Mouse (Mus musculus) lung, postnatal 10 days (tissue): ENCODE results near the gene Lactb.
A peak's percentile ranks its signal among the peaks of the same experiment; 100 is the strongest.
"Not testable (repeated sequence)": the region's sequence is repeated elsewhere in the genome, so short reads cannot be mapped to it uniquely, and the experiment has no call there.

Source experiments
- DNase-seq: peaks from one replicate; pipeline ENCODE4 v3.0.0; 2021

Gene Lactb

GRCm38 (mm10) chr9:66918672-66919330, 56.5 kb downstream of the Lactb start:
- DNase-seq, result no peak

GRCm38 (mm10) chr9:66917892-66918255, 57.4 kb downstream of the Lactb start:
- no peak for DNase-seq

GRCm38 (mm10) chr9:66917216-66917891, 57.9 kb downstream of the Lactb start:
- DNase-seq, result no peak

- DNase-seq, result no peak
Observed at GRCm38 (mm10) chr9:66915869-66916785, 59.2 kb downstream of the Lactb start.

GRCm38 (mm10) chr9:66915401-66915800, 59.9 kb downstream of the Lactb start:
- peak; percentile 51 for DNase-seq

GRCm38 (mm10) chr9:66914540-66914939, 60.7 kb downstream of the Lactb start:
- no peak for DNase-seq

GRCm38 (mm10) chr9:66913254-66913934, 61.9 kb downstream of the Lactb start:
- not testable (repeated sequence) for DNase-seq

- no peak for DNase-seq
Observed at GRCm38 (mm10) chr9:66912304-66912703, 63.0 kb downstream of the Lactb start.

GRCm38 (mm10) chr9:66910677-66911076, 64.6 kb downstream of the Lactb start:
- DNase-seq, result no peak

- DNase-seq, result no peak
Observed at GRCm38 (mm10) chr9:66909922-66910321, 65.4 kb downstream of the Lactb start.

GRCm38 (mm10) chr9:66907746-66908397, 67.4 kb downstream of the Lactb start:
- DNase-seq, result no peak

- DNase-seq, result no peak
Observed at GRCm38 (mm10) chr9:66907126-66907525, 68.2 kb downstream of the Lactb start.

- no peak for DNase-seq
Observed at GRCm38 (mm10) chr9:66905990-66906389, 69.3 kb downstream of the Lactb start.
